Mouse (Mus musculus): ENCODE results near the gene Slc30a2.
"Not testable (repeated sequence)": the region's sequence is repeated elsewhere in the genome, so short reads cannot be mapped to it uniquely, and the experiment has no call there.

The Slc30a2 gene

DNA sequence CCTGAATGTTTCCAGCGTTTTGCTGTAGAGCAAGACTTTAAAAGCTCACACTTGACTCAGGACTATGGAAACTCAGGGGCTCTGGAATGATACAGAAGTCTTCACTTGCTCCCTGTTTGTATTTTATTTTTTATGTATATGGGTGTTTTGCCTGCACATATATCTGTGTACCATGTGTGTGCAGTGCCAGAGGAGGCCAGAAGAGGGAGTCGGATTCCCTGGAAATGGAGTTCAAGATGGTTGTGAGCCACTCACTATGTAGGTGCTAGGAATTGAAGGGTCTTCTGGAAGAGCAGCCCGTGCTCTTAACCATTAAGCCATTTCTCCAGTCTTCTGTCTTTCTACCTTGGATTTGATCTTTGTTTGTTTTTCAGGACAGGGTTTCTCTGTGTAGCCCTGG, 21.5 kb upstream of the Slc30a2 start:
- no peak for DNase-seq (ENCODE audit: low read depth)

DNA sequence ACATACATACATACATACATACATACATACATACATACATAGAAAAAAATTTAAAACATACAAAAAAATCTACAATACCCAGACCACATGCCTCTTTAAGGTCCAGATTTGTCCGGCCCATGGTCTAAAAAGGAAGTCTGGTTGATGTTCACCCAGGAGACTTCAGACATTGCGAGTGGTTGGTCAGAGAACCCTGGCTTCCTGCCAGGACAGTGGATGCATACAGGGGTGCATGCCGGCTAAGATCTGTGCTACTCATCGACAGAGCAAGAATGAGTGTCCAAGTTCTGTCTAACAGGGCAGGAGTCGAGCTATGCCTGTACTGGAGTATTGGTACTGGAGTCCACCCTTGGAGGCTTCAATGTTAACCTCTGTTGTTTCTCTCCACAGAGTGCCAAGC, 18.3 kb upstream of the Slc30a2 start:
- no peak for DNase-seq (ENCODE audit: low read depth)

DNA sequence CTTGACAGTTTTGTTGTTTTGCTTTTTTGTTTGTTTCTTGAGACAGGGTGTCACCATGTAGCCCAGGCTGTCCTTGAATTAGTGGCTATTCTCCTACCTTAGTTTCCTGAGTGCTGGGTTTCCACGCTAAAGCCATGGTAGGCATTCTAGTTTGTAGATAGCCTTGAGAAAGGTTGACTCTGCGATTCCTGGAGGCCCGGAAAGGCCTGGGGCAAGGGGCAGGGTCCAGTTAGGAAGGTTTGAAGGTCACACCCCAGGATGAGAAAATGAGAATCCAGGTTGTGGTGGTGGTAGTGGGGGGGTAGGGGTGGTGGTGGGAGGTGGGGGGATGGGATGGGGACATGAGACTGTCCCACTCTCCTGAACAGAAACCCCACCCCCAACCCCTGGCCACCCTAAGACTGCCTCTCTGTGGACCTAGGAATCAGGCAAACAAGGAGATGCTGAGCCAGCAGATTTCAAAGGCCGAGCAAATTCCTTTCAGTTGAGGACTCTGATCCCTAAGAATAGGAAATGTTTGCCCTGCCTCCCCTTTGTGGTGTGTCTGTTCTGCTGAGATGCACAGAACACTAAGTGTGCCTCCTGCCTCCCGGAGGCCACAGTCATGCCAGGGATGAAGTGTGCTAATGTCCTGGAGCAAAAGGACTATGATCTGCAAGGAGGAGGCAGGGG, 16.0 kb upstream of the Slc30a2 start:
- no peak for DNase-seq (ENCODE audit: low read depth)

DNA sequence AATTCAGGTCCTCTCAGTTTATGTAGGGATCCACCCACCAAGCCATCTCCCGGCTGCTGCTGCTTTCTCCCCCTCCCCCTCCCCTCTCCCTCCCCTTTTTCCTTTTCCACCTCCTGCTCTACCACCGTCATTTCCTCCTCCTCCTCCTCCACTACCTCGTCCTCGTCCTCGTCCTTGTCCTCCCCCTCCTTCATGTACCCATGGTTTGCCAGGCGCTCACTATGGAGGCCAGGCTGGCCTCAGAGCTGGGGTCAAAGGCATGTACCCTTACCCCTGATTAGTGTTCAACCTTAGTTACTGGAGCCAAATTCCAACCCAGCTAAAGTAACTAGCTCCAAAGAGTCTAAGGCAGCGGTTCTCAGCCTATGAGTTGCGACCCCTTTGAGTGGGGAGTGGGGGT, 14.8 kb upstream of the Slc30a2 start:
- no peak for DNase-seq (ENCODE audit: low read depth)

DNA sequence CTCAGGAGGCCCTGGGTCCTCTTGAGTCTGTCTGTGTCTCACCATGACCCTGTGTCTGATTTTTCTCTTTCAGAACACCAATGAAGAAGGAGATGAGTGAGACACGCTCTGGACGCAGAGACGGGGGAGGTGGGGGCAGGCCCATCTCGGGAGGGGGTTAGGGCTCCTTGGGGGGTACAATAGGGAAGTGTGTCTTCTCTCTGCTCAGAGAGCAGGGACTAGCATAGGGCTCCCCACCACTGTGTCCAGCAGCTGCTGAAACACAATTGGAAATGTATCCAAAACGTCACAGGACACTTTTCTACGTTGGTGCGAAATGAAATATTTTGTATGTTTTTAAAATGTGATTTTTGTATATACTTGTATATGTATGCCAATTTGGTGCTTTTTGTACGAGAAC, 14.1 kb upstream of the Slc30a2 start:
- DNase-seq (ENCODE audit: low read depth), result no peak

DNA sequence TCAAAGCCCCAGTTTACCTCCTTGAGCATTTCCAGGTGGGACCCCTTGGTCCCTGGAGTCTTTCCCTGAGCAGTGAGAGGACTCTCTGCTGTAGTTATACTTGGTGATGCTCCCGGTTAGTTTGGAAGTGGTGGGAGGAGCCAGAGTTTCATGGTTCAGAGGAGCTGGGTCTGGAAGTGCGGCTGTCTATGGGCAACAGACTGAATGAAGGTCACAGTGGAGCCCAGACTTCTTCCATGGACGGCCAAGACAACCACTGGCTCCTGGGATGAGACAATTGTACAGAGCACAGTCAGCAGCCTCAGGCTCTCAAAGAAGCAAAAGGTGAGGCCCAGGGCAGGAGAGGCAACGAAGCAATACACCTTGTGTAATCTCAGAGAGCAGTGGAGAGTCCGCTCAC, 12.7 kb upstream of the Slc30a2 start:
- DNase-seq (ENCODE audit: low read depth), result no peak

DNA sequence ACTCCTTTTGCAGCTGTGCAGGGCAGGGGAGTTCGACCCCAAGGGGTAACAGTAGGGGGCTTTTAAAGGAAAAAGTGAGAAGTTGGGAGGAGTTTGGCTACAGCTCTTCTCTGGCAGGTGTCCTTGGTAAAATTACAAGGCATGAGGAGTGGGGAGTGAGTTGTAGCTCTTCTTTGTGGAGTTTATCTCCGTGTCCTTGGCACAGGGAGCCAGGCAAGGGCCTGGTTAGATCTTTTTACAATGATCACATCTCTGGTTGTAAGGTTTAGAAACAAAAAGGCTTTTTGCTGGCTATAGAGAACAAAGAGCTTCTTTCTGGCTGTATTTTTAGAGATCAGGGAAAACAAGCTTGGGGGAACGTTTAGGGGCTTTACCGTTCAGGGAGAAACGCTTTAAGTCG, 1.8 kb upstream of the Slc30a2 start:
- not testable (repeated sequence) for DNase-seq (ENCODE audit: low read depth)

DNA sequence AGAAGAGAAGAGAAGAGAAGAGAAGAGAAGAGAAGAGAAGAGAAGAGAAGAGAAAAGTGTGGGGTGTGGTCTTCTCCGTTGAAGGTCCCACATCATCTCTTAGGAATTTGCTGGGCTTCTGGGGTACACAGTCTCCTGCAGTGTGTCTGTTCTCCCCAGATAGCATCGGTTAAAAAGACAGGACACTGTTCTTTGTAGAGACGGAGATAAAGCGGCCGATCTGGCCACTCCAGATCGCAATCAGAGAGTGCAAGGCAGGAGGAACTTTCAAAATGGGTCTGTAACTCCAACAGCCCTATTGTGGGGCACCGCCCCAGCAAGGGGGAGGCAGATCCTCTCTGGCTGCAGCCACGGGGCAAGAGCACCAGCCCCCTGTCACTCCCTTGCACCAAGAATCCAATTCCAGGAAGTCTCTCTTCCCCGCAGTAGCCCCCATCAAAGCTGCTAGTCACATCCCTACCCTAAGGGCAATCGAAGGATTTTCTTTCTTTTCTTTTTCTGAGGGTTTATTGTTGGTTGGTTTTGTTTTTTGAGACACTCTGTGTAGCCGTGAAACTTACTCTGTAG, 685 bp upstream of the Slc30a2 start:
- DNase-seq (ENCODE audit: low read depth), result no peak

DNA sequence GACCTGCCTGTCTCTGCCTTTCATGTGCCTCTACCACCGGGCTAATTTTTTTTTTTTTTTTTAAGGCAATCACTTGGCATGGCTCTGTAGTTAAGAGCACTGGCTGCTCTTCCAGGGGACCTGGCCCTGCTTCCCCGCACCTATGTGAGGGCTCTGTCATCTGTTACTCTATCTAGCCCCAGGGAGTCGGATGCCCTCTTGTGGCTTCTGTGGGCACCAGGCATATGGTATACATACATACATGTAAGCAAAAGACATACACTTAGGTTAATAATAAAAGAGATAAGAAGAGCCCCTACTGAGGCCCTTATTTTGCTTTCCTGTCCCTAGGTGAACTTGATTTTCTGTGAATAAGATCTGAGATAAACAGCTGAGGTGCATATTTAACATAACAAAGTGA, 1.6 kb downstream of the Slc30a2 start:
- no peak for DNase-seq (ENCODE audit: low read depth)

DNA sequence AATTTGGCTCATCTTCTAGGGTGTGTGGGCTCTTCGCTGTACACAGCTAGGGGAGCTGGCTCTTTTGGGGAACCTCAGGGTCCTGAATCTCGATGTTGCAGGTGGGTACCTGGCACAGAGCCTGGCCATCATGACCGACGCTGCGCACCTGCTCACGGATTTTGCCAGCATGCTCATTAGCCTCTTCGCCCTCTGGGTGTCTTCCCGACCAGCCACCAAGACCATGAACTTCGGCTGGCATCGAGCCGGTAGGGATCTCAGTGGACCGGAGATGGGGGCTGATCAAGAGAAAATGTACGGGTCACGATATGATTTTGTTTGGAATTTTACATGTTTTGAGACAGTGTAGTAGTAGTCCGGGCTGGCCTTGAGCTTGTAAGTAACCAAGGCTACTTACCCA, 2.8 kb downstream of the Slc30a2 start:
- DNase-seq (ENCODE audit: low read depth), result no peak

DNA sequence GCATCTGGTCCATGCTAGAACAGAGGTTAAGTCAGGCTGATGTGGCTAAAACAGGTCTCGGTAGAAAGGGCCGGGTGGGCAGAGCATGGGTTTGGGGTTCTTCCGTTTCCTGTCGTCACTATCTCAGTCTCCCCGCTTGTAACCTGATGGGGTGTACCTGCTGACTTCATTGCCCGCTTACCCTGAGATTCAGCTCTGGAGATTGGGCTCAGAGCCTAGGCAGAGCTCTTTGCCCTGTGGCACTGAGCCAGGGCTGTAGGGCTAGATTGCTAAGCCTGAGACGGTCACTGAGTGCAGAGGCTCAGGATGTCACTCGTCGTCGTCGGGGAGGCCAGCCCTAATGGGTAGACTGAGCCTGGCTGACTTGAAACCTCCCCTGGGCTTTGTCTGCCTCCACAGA, 5.1 kb downstream of the Slc30a2 start:
- no peak for DNase-seq (ENCODE audit: low read depth)

DNA sequence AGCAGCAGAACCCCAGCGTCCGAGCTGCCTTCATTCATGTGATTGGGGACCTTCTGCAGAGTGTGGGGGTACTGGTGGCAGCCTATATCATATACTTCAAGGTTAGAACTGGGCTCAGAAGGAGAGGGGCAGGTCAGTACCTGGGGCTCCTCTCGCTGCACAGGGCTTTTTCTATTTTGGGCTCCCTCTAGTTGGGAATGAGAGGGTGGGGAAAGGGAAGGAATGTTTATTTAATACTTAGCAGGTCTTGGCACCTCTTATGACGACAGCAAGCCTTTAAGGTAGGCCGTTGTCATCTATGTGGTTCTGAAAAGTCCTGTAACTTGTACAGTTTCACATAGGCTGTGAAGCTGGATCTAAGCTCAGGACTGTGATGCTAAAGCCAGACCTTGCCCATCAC, 5.6 kb downstream of the Slc30a2 start:
- no peak for DNase-seq (ENCODE audit: low read depth)

DNA sequence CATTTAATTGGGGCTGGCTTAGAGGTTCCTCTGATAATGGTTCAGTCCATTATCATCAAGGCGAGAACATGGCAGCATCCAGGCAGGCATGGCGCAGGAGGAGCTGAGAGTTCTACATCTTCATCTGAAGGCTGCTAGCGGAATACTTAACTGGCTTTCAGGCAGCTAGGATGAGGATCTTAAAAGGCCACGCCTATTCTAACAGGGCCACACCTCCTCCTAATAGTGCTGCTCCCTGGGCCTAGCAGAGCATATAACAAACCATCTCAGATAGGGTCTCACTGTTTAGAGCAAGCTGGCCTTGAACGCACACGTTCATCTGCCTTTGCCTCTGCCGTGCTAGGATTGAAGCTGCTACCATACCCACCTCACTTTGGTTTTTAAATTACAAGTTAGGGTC, 6.8 kb downstream of the Slc30a2 start:
- no peak for DNase-seq (ENCODE audit: low read depth)

DNA sequence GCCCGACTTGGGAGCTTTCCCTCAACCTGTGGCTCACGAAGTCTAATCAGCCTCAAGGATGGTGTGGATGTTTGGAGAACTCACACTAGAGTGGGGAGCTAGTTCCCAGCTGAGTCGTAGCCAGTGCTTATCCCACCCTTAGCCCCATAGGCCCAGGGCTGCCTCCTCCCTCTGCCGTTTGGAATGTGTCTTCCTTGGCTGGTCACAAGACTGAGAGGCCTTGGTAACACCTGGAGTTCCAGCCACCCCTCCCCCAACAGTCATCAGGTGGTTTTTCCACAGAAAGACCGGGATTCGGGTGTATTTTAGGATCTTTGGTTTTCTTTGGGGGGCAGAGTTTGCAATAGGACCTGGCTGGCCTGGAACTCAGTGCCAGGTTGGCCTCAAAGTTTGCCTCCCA, 7.7 kb downstream of the Slc30a2 start:
- DNase-seq (ENCODE audit: low read depth), result no peak

DNA sequence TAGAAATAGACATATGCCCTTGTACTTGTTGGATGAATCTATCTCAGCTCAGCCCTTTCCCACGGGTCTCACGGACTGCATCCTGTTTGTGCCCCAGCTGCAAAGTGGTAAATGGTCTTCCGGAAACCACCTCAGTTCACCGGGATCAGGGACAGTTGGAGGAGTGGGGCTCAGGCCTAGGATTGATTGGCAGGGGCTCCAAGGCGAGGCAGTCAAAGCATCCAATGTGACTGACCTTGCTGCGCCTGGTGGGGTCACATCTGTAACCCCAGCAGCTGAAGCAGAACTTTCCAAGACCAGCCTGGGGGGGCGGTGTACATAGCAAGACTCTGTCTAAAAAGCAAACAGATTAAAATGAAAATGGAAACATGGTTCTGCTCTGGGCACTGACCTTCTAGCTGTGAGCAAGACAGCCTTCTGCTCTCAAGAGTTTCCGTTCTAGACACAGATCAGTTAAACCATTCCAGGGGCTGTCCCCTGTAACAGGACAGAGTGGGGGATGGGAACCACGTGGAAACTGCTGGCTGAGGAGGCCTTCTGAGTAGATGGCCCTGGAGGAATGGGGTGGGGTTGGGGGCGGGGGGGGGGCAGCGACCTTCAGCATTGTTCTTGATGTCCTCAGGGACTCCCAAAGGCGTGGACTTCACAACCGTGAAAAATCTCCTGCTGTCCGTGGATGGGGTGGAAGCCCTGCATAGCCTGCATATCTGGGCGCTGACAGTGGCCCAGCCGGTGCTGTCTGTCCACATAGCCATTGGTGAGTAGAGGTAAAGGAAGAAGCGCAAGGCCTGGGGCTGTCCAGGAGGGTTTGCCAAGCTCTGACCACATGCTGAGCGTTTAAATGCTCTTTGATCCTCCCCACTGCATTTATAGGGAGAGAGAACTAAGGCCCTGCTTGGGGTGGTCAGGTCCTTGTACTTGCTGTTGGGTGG, 8.6 kb downstream of the Slc30a2 start:
- DNase-seq (ENCODE audit: low read depth), result no peak

DNA sequence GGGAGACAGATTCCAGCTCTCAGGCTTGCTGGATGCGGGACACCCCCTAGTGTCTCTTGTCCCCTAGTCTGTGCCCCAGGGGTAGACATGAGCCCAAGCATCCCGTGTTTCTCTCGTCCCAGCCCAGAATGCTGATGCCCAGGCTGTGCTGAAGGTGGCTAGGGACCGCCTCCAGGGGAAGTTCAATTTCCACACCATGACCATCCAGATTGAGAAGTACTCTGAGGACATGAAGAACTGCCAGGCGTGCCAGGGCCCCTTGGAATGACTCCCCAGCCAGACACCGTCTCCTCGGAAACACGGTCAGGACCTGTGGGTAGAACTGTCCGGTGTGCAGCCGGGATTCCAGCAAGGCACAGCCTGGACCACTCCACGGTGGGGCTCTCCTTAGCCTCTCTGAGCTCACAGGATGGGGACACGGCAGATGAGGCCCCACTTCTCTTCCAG, 9.3 kb downstream of the Slc30a2 start:
- no peak for DNase-seq (ENCODE audit: low read depth)

DNA sequence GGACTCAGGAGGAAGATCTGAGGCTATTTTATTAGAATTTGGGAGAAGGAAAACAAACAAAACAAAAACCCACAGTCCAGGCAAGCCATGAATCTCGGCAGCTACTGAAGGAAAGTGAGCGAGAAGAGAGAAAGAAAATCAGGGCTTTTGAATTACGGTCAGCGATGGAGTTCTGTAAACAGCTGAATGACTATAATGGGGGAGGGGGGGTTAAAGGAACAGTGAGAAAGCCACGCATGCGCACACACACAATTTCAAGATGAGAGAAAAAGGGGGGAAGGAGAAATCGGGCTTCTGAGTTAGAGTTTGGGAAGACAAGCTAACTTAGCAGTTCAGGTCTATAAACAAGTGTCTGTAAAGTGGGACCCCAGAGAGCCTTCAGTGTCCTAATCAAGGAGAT, 9.9 kb downstream of the Slc30a2 start:
- no peak for DNase-seq (ENCODE audit: low read depth)

DNA sequence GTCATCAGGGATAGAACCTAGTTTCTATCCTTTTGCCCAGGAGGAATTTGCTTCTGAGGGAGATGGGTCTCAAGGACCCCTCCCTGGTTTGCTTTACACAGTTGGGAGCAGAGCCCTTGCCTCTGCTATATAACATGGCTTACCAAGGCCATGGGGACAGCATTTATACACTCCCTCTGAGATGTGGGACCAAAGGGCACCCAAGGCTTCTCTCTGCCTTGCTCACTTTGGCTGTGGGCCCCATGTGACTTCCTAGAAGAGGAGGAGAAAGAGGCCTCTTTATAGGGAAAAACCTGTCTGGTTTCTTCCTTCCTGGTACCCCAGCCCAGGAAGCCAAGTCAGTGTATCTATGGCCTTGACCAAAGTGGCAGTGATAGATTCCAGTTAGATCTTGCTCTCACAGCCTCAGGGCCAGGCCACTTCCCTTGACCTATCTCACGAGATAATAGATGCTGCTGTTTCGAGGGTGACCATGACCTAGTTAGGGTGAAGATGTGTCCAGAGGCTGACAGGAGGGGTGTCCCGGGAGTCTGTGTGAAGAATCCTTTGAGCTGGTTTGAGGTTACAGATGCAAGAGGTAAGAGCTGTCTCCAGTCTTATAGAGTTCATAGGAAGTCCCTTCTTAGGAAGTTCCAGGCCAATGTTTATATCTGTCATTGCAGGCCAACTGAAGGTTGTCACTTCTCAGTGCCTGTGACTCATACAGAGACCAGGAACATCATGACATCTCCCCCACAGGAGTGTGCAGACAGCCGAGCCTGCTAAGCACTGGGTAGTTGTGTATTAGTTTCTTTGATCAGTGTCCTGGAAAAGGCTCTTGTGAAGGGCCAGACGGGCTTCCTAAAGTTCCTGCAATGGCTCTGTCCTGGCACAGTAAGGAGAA, 10.8 kb downstream of the Slc30a2 start:
- DNase-seq (ENCODE audit: low read depth), result no peak

DNA sequence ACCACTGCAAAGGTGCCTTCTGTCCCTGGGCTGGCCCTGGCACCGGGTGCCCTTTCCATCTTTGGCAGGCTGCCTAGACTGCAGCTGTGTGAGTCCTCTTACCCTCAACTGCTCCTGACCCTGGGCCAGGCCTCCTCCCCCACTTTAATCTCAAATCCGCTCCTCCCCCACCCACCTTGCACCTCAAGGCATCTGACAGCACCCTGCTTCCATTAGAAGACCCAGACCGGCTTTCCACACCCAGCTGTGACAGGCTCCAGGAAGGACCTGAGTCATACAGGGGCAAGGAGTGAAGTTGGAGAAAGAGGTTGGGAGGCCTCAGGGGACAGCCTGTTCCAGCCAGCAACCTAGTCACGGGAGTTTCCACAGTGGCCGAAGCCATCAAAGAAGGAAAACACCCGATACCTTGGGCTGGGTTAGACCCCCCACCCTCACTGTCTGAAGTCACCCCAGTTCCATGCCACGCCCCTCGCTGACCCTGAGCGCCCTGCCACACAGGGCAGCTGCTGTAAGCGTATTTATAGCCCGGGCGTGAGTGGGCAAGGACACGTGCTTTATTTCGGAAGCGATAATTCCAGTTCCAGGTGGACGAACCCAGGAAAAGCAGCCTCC, 13.0 kb downstream of the Slc30a2 start:
- DNase-seq (ENCODE audit: low read depth), result no peak

DNA sequence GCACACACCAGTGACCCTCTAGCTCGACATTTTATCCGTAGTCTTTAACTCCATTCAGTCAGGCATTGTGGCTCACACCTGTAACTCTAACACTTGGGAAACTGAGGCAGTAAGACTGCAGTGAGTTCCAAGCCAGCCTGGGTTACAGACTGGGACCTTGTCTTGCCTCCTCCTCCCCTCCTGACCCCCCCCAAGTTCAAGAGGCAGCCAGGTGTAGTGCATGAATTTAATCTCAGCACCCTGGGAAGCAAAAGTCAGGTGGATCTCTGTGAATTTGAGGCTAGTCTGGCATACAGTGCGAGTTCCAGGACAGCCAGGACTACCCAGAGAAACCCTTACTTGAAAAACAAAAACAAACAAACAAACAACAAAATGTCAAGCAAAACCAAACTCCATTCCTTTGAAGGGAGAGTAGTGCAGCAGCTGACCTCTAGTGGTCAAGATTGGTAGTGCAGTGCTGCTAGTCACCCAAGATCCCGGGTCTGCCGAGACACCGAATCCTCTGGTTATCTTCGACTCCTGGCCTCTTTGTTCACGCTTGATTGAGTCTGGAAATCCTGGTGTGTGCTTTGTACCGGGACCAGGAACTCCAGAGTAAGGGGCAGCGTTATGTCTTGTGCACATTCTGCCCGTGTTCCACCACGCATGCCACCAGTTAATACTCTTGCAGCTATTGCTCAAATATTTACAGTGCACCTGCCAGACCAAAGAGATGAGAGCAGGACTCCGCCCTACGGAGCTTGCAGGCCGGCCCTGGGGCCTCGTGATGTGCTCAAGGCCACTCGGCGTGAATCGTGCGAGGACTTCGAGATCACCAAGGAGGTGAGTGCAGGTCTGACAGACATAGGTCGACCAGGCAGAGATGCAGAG, 13.8 kb downstream of the Slc30a2 start:
- peak; percentile 36 for DNase-seq (ENCODE audit: low read depth)

DNA sequence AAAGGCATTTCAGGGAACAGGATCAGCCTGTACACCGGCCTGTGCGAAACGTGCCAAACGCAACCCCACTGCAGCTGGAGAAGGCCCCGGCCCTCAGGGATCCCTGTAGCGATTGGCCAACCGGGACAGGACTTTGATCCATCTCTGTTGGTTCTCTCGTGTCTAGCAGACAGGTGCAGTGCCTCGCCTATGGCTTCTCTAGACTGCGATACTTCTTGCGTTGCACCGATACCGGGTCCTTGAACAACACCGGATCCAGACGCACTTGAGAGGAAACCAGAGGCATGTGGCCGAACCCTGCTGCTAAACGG, 14.4 kb downstream of the Slc30a2 start:
- DNase-seq (ENCODE audit: low read depth), result no peak
